Mouse (Mus musculus) myocyte (in vitro differentiated cells): ENCODE data around the gene Sppl3. TPM values are rescaled to one million over a fixed set of nuclear protein-coding genes. Genes with fewer than 3 reads are reported as not detected.

Source experiments
- H3K27me3 ChIP-seq: one replicate; pipeline ENCODE4 v1.6.1; 2011; ENCODE audit not compliant: control insufficient read depth, insufficient read depth, insufficient read length
- H3K36me3 ChIP-seq: one replicate; pipeline ENCODE4 v1.6.1; 2011; ENCODE audit not compliant: control insufficient read depth, insufficient read depth
- H3K4me2 ChIP-seq: one replicate; pipeline ENCODE4 v1.6.1; 2011; ENCODE audit warnings: low read depth, control low read depth
- H3K4me3 ChIP-seq: one replicate; pipeline ENCODE4 v1.5.1; 2011; ENCODE audit warnings: mild to moderate bottlenecking, control low read depth, moderate library complexity
- H3K79me2 ChIP-seq: one replicate; pipeline ENCODE4 v1.6.1; 2011; ENCODE audit not compliant: control insufficient read depth, insufficient read depth
- H3ac ChIP-seq: one replicate; pipeline ENCODE4 v1.6.1; 2011; ENCODE audit not compliant: control insufficient read depth, insufficient read length
- CEBPB ChIP-seq: IDR thresholded peaks from 2 replicates; pipeline ENCODE4 v1.6.1; 2011; ENCODE audit warnings: mild to moderate bottlenecking, moderate library complexity; ENCODE audit not compliant: poor library complexity, insufficient read depth, severe bottlenecking
- E2F4 ChIP-seq: IDR thresholded peaks from one replicate; pipeline ENCODE4 v1.6.1; 2011; ENCODE audit warnings: mild to moderate bottlenecking, control low read depth, moderate library complexity; ENCODE audit not compliant: insufficient read depth
- MAX ChIP-seq: IDR thresholded peaks from one replicate; pipeline ENCODE4 v1.6.1; 2011; ENCODE audit warnings: low read depth, mild to moderate bottlenecking, control low read depth
- MYOD1 ChIP-seq, 3 experiments: IDR thresholded peaks; one replicate each; pipeline ENCODE4 v1.6.1; 2011; ENCODE audit warnings: control low read depth in 2 of 3, low read depth in 2 of 3, mild to moderate bottlenecking in 2 of 3, moderate library complexity in 1 of 3; ENCODE audit not compliant: insufficient read length in 2 of 3, control insufficient read depth in 1 of 3
- MYOG ChIP-seq, 3 experiments: IDR thresholded peaks; one replicate each; pipeline ENCODE4 v1.6.1; 2011; ENCODE audit warnings: control low read depth in 2 of 3, low read depth in 2 of 3, mild to moderate bottlenecking in 2 of 3; ENCODE audit not compliant: insufficient read length in 2 of 3, control insufficient read depth in 1 of 3, insufficient read depth in 1 of 3
- POLR2A ChIP-seq: IDR thresholded peaks from one replicate; pipeline ENCODE4 v1.6.1; 2011; ENCODE audit warnings: low read depth, mild to moderate bottlenecking, control low read depth, moderate library complexity; ENCODE audit not compliant: insufficient read length
- POLR2AphosphoS2 ChIP-seq: IDR thresholded peaks from one replicate; pipeline ENCODE4 v1.6.1; 2011; ENCODE audit warnings: low read depth, control low read depth; ENCODE audit not compliant: insufficient read length
- REST ChIP-seq: IDR thresholded peaks from one replicate; pipeline ENCODE4 v1.6.1; 2011; ENCODE audit warnings: mild to moderate bottlenecking, control low read depth, moderate library complexity; ENCODE audit not compliant: insufficient read depth, insufficient read length
- SRF ChIP-seq: IDR thresholded peaks from one replicate; pipeline ENCODE4 v1.6.1; 2011; ENCODE audit warnings: low read depth; ENCODE audit not compliant: control insufficient read depth, insufficient read length
- TCF12 ChIP-seq: IDR thresholded peaks from one replicate; pipeline ENCODE4 v1.6.1; 2011; ENCODE audit warnings: mild to moderate bottlenecking, control low read depth; ENCODE audit not compliant: poor library complexity, insufficient read depth, severe bottlenecking
- TCF3 ChIP-seq: IDR thresholded peaks from one replicate; pipeline ENCODE4 v1.6.1; 2011; ENCODE audit warnings: low read depth, control low read depth; ENCODE audit not compliant: insufficient read length
- USF1 ChIP-seq: IDR thresholded peaks from one replicate; pipeline ENCODE4 v1.6.1; 2011; ENCODE audit warnings: low read depth, mild to moderate bottlenecking, control low read depth, moderate library complexity
- polyA plus RNA-seq: library from polyadenylated mRNA; unstranded; fragments of >200 nt; fragmentation: generic; extraction: Trizol; gene quantifications from one replicate; pipeline ENCODE4 v1.2.1, GENCODE M21; 2012; ENCODE audit warnings: missing spikeins

The Sppl3 gene
- polyA plus RNA-seq, 1 experiment = 24.9 TPM

- peaks cover 20% of the 10 kb centered on the region for H3K36me3 ChIP-seq
- no peak overlapping the region for H3ac ChIP-seq
- no peaks in the 10 kb centered on the region for H3K79me2 ChIP-seq
- H3K4me3 ChIP-seq = no peak overlapping the region
- TF ChIP-seq CEBPB (no peak), TCF12 (no peak), TCF3 (no peak), MAX (no peak), SRF (no peak), POLR2AphosphoS2 (no peak), USF1 (no peak), E2F4 (no peak), MYOG (IDR thresholded peaks at IDR 0.05; ENCODE audit: control insufficient read depth in 1 of 3, insufficient read depth in 1 of 3, insufficient read length in 2 of 3, low read depth in 2 of 3) (no peak), POLR2A (no peak), REST (no peak), MYOD1 (IDR thresholded peaks at IDR 0.05; ENCODE audit: control insufficient read depth in 1 of 3, insufficient read length in 2 of 3, low read depth in 2 of 3) (no peak)
- no peak overlapping the region for H3K4me2 ChIP-seq
- H3K27me3 ChIP-seq = no peaks in the 10 kb centered on the region
Measured at GRCm38 (mm10) chr5:115144471-115144870, 133.5 kb downstream of the Sppl3 start.

- Histone ChIP-seq H3ac (no peak overlapping the region), H3K36me3 (peaks cover 30% of the 10 kb centered on the region), H3K4me3 (no peak overlapping the region), H3K27me3 (no peaks in the 10 kb centered on the region), H3K4me2 (no peak overlapping the region), H3K79me2 (no peaks in the 10 kb centered on the region)
- TF ChIP-seq POLR2A = no peak
- no peak for TF ChIP-seq TCF12
- TF ChIP-seq SRF = no peak
Measured at GRCm38 (mm10) chr5:115145253-115145968, 134.5 kb downstream of the Sppl3 start.

GRCm38 (mm10) chr5:115145976-115146746 is 135.2 kb downstream of the Sppl3 start:
- H3K4me3 ChIP-seq = no peak overlapping the region
- no peak overlapping the region for H3K4me2 ChIP-seq
- H3K36me3 ChIP-seq = peaks cover 35% of the 10 kb centered on the region
- TF ChIP-seq POLR2AphosphoS2 = no peak
- TF ChIP-seq MAX = no peak
- no peak for TF ChIP-seq MYOG (IDR thresholded peaks at IDR 0.05; ENCODE audit: control insufficient read depth in 1 of 3, insufficient read depth in 1 of 3, insufficient read length in 2 of 3, low read depth in 2 of 3)
- TF ChIP-seq POLR2A = no peak
- no peak for TF ChIP-seq E2F4
- TF ChIP-seq REST = no peak
- no peak for TF ChIP-seq USF1
- TF ChIP-seq TCF3 = no peak
- no peak for TF ChIP-seq MYOD1 (IDR thresholded peaks at IDR 0.05; ENCODE audit: control insufficient read depth in 1 of 3, insufficient read length in 2 of 3, low read depth in 2 of 3)
- no peak for TF ChIP-seq TCF12
- no peak for TF ChIP-seq SRF
- H3ac ChIP-seq = no peak overlapping the region
- H3K79me2 ChIP-seq = no peaks in the 10 kb centered on the region
- H3K27me3 ChIP-seq = no peaks in the 10 kb centered on the region

GRCm38 (mm10) chr5:115146747-115147130 is 135.8 kb downstream of the Sppl3 start:
- Histone ChIP-seq H3K27me3 (no peaks in the 10 kb centered on the region), H3K4me2 (no peak overlapping the region), H3K36me3 (peaks cover 35% of the 10 kb centered on the region), H3K4me3 (no peak overlapping the region), H3ac (no peak overlapping the region), H3K79me2 (no peaks in the 10 kb centered on the region)
- TF ChIP-seq MYOG (IDR thresholded peaks at IDR 0.05; ENCODE audit: control insufficient read depth in 1 of 3, insufficient read depth in 1 of 3, insufficient read length in 2 of 3, low read depth in 2 of 3) (no peak), MAX (no peak), TCF3 (no peak), POLR2A (no peak), E2F4 (no peak), REST (no peak), USF1 (no peak), CEBPB (no peak), SRF (no peak), POLR2AphosphoS2 (no peak), MYOD1 (IDR thresholded peaks at IDR 0.05; ENCODE audit: control insufficient read depth in 1 of 3, insufficient read length in 2 of 3, low read depth in 2 of 3) (no peak), TCF12 (no peak)

- Histone ChIP-seq H3K36me3 (peaks cover 35% of the 10 kb centered on the region), H3K27me3 (no peaks in the 10 kb centered on the region), H3K4me3 (no peak overlapping the region), H3K79me2 (peaks cover 5% of the 10 kb centered on the region), H3ac (no peak overlapping the region), H3K4me2 (no peak overlapping the region)
- TF ChIP-seq MYOD1 (IDR thresholded peaks at IDR 0.05; ENCODE audit: control insufficient read depth in 1 of 3, insufficient read length in 2 of 3, low read depth in 2 of 3) = no peak
- no peak for TF ChIP-seq POLR2A
- no peak for TF ChIP-seq E2F4
- no peak for TF ChIP-seq TCF12
- no peak for TF ChIP-seq SRF
- TF ChIP-seq USF1 = no peak
- TF ChIP-seq POLR2AphosphoS2 = no peak
- TF ChIP-seq REST = no peak
- no peak for TF ChIP-seq MYOG (IDR thresholded peaks at IDR 0.05; ENCODE audit: control insufficient read depth in 1 of 3, insufficient read depth in 1 of 3, insufficient read length in 2 of 3, low read depth in 2 of 3)
- no peak for TF ChIP-seq MAX
- no peak for TF ChIP-seq TCF3
- no peak for TF ChIP-seq CEBPB
Measured at GRCm38 (mm10) chr5:115147388-115147787, 136.5 kb downstream of the Sppl3 start.
